Mouse (Mus musculus): Measurements from ENCODE around the gene Slc38a9.

DNA sequence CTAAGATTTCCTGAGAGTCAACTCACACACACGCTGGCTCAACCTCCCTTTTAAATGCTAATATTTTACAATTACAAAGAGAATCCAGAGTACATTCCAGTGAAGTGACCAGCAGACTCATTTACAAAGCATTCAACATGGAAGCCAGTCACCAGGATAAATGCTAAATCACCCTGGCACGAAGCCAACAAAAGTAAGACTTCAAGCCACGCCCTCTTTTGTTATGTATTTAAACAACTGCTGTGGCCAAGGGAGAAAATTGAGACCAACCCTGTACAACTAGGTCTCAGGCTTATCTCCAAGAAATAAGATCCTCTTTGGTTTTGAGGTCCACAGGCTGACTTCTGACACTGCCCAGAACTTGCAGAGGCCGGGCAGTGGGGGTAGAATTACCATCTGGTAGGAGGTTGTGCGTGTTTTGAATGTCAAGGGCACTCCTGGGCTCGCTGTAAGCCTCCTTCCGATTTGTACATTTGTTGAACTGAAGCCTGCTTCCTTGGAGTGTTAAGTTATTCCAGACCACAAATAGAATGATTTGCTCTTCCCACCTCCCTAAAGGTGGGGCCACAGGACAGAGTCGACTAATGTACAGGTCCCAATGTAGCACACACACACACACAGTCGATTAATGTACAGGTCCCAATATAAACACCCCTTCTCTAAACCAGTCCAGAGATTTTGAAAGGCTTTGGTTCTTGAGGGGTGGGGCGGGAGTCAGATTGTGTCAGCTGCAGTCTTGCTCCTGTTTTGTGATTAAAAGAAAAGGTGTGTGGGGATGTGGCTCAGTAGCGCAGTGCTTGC, 110.2 kb downstream of the Slc38a9 start:
- TF ChIP-seq CTCF (IDR thresholded peaks at IDR 0.05; ENCODE audit: low read depth): no peak
- TF ChIP-seq EP300 (IDR thresholded peaks at IDR 0.05; ENCODE audit: low read depth): no peak

Data from liver, embryonic 14.5 days (tissue).